Mouse (Mus musculus): ENCODE measurements around the gene Lap3. TPM values are rescaled to one million over a fixed set of nuclear protein-coding genes. Genes with fewer than 3 reads are reported as not detected.

The Lap3 gene
- polyA plus RNA-seq, 1 experiment from 2014 or later, result 78.2 TPM

- no peak overlapping the region for H3K4me3 ChIP-seq
- H3K9me3 ChIP-seq, result no peaks in the 10 kb centered on the region
- H3K4me1 ChIP-seq, result peaks cover 23% of the 10 kb centered on the region
- H3K36me3 ChIP-seq, result peaks cover 68% of the 10 kb centered on the region
- no peak overlapping the region for H3K27ac ChIP-seq
- no peak for ATAC-seq (ENCODE audit: low FRiP score, low read depth)
- H3K9ac ChIP-seq, result peak overlapping the region; percentile 8; the same call in 1 of the 2 replicates
- H3K27me3 ChIP-seq, result no peaks in the 10 kb centered on the region
- WGBS, result 82% methylated on average over 12 of the region's 12 CpGs
- no peak overlapping the region for H3K4me2 ChIP-seq (replicated peaks)
Measured at GRCm38 (mm10) chr5:45496930-45497550, 3.9 kb downstream of the Lap3 start.

GRCm38 (mm10) chr5:45497564-45497963 lies 4.4 kb downstream of the Lap3 start:
- ATAC-seq (ENCODE audit: low FRiP score, low read depth), result no peak
- Histone ChIP-seq H3K9ac (no peak overlapping the region), H3K36me3 (peaks cover 73% of the 10 kb centered on the region), H3K4me3 (no peak overlapping the region), H3K4me1 (peaks cover 23% of the 10 kb centered on the region), H3K27me3 (no peaks in the 10 kb centered on the region), H3K9me3 (no peaks in the 10 kb centered on the region), H3K27ac (no peak overlapping the region), H3K4me2 (replicated peaks) (no peak overlapping the region)
- 94% methylated on average over 5 of the region's 5 CpGs for WGBS

- Histone ChIP-seq H3K27me3 (no peaks in the 10 kb centered on the region), H3K4me2 (replicated peaks) (no peak overlapping the region), H3K4me3 (no peak overlapping the region), H3K36me3 (peaks cover 67% of the 10 kb centered on the region), H3K4me1 (no peaks in the 10 kb centered on the region), H3K9ac (no peak overlapping the region), H3K27ac (no peak overlapping the region), H3K9me3 (no peaks in the 10 kb centered on the region)
- WGBS, result 80% methylated on average over 7 of the region's 7 CpGs
- ATAC-seq (ENCODE audit: low FRiP score, low read depth), result no peak
Measured at GRCm38 (mm10) chr5:45510071-45510470, 16.9 kb downstream of the Lap3 start.

GRCm38 (mm10) chr5:45512908-45513307 lies 19.7 kb downstream of the Lap3 start:
- Histone ChIP-seq H3K9ac (no peak overlapping the region), H3K27ac (no peak overlapping the region), H3K4me2 (replicated peaks) (no peak overlapping the region), H3K4me3 (no peak overlapping the region), H3K4me1 (no peaks in the 10 kb centered on the region), H3K27me3 (no peaks in the 10 kb centered on the region), H3K36me3 (peaks cover 42% of the 10 kb centered on the region), H3K9me3 (no peaks in the 10 kb centered on the region)
- 94% methylated on average over 6 of the region's 6 CpGs for WGBS
- no peak for ATAC-seq (ENCODE audit: low FRiP score, low read depth)

- peaks cover 37% of the 10 kb centered on the region for H3K36me3 ChIP-seq
- no peaks in the 10 kb centered on the region for H3K27me3 ChIP-seq
- WGBS, result 96% methylated on average over 2 of the region's 2 CpGs
- no peak overlapping the region for H3K9ac ChIP-seq
- no peak overlapping the region for H3K4me3 ChIP-seq
- H3K4me2 ChIP-seq (replicated peaks), result no peak overlapping the region
- H3K27ac ChIP-seq, result no peak overlapping the region
- no peak for ATAC-seq (ENCODE audit: low FRiP score, low read depth)
- H3K4me1 ChIP-seq, result no peaks in the 10 kb centered on the region
- H3K9me3 ChIP-seq, result no peaks in the 10 kb centered on the region
Measured at GRCm38 (mm10) chr5:45513511-45513910, 20.3 kb downstream of the Lap3 start.

GRCm38 (mm10) chr5:45514599-45514998 lies 21.4 kb downstream of the Lap3 start:
- Histone ChIP-seq H3K9me3 (no peaks in the 10 kb centered on the region), H3K4me1 (0 out of 2 replicates have a peak, but pooled peaks cover 1% of the 10 kb centered on the region), H3K27ac (no peak overlapping the region), H3K9ac (no peak overlapping the region), H3K27me3 (no peaks in the 10 kb centered on the region), H3K4me3 (no peak overlapping the region), H3K4me2 (replicated peaks) (no peak overlapping the region), H3K36me3 (peaks cover 32% of the 10 kb centered on the region)
- 81% methylated on average over 1 of the region's 1 CpGs for WGBS
- ATAC-seq (ENCODE audit: low FRiP score, low read depth), result no peak

- Histone ChIP-seq H3K9me3 (no peaks in the 10 kb centered on the region), H3K27ac (no peak overlapping the region), H3K4me1 (0 out of 2 replicates have a peak, but pooled peaks cover 4% of the 10 kb centered on the region), H3K4me3 (no peak overlapping the region), H3K9ac (no peak overlapping the region), H3K4me2 (replicated peaks) (no peak overlapping the region), H3K36me3 (peaks cover 25% of the 10 kb centered on the region), H3K27me3 (no peaks in the 10 kb centered on the region)
- 94% methylated on average over 10 of the region's 10 CpGs for WGBS
- ATAC-seq (ENCODE audit: low FRiP score, low read depth), result no peak
Measured at GRCm38 (mm10) chr5:45515151-45515743, 22.1 kb downstream of the Lap3 start.

- peak; percentile 97 for ATAC-seq (ENCODE audit: low FRiP score, low read depth)
- Histone ChIP-seq H3K4me2 (replicated peaks) (peak within 1 kb of the TSS; percentile 94), H3K9me3 (no peaks in the 10 kb centered on the region), H3K36me3 (peaks cover 19% of the 10 kb centered on the region), H3K9ac (peak within 1 kb of the TSS; percentile 95), H3K4me3 (peak within 1 kb of the TSS; percentile 94), H3K4me1 (peaks cover 18% of the 10 kb centered on the region), H3K27me3 (no peaks in the 10 kb centered on the region), H3K27ac (no peak within 1 kb of the TSS; the same call in 1 of the 2 replicates)
- 2% methylated on average over 56 of the region's 56 CpGs for WGBS
Measured at GRCm38 (mm10) chr5:45519960-45520808, 27.0 kb downstream of the Lap3 start, which contains the start of gene Med28. Med28 (plus strand) TSS chr5:45520229.

GRCm38 (mm10) chr5:45520809-45521110 lies 27.6 kb downstream of the Lap3 start:
- Histone ChIP-seq H3K4me1 (peaks cover 18% of the 10 kb centered on the region), H3K36me3 (peaks cover 24% of the 10 kb centered on the region), H3K9ac (peak overlapping the region; percentile 95), H3K9me3 (no peaks in the 10 kb centered on the region), H3K4me2 (replicated peaks) (peak overlapping the region; percentile 94), H3K27me3 (no peaks in the 10 kb centered on the region), H3K27ac (no peak overlapping the region; the same call in 1 of the 2 replicates), H3K4me3 (peak overlapping the region; percentile 94)
- WGBS, result 7% methylated on average over 5 of the region's 5 CpGs
- no peak for ATAC-seq (ENCODE audit: low FRiP score, low read depth)

- peak overlapping the region; percentile 94 for H3K4me2 ChIP-seq (replicated peaks)
- WGBS, result 90% methylated on average over 6 of the region's 6 CpGs
- peaks cover 33% of the 10 kb centered on the region for H3K36me3 ChIP-seq
- no peaks in the 10 kb centered on the region for H3K27me3 ChIP-seq
- ATAC-seq (ENCODE audit: low FRiP score, low read depth), result no peak
- no peaks in the 10 kb centered on the region for H3K9me3 ChIP-seq
- no peak overlapping the region for H3K27ac ChIP-seq
- H3K4me3 ChIP-seq, result peak overlapping the region; percentile 94
- H3K4me1 ChIP-seq, result peaks cover 18% of the 10 kb centered on the region
- peak overlapping the region; percentile 95; the same call in 1 of the 2 replicates for H3K9ac ChIP-seq
Measured at GRCm38 (mm10) chr5:45521601-45522000, 28.4 kb downstream of the Lap3 start.

- Histone ChIP-seq H3K27me3 (no peaks in the 10 kb centered on the region), H3K9me3 (no peaks in the 10 kb centered on the region), H3K36me3 (peaks cover 64% of the 10 kb centered on the region), H3K9ac (no peak overlapping the region), H3K4me2 (replicated peaks) (no peak overlapping the region), H3K4me1 (peaks cover 15% of the 10 kb centered on the region), H3K4me3 (no peak overlapping the region), H3K27ac (no peak overlapping the region)
- ATAC-seq (ENCODE audit: low FRiP score, low read depth), result no peak
- WGBS, result 91% methylated on average over 10 of the region's 10 CpGs
Measured at GRCm38 (mm10) chr5:45525101-45525500, 31.9 kb downstream of the Lap3 start.

- WGBS, result 93% methylated on average over 4 of the region's 4 CpGs
- no peak overlapping the region for H3K4me2 ChIP-seq (replicated peaks)
- H3K36me3 ChIP-seq, result peaks cover 73% of the 10 kb centered on the region
- no peaks in the 10 kb centered on the region for H3K9me3 ChIP-seq
- ATAC-seq (ENCODE audit: low FRiP score, low read depth), result no peak
- no peak overlapping the region for H3K27ac ChIP-seq
- H3K4me1 ChIP-seq, result peaks cover 9% of the 10 kb centered on the region
- no peak overlapping the region for H3K4me3 ChIP-seq
- no peak overlapping the region for H3K9ac ChIP-seq
- no peaks in the 10 kb centered on the region for H3K27me3 ChIP-seq
Measured at GRCm38 (mm10) chr5:45526338-45526737, 33.2 kb downstream of the Lap3 start.
